Mouse (Mus musculus): ENCODE measurements around the gene Bfar.

Gene Bfar

GRCm38 (mm10) chr16:13714910-13715309, 43.3 kb downstream of the Bfar start:
- in situ Hi-C loops (cut with MboI; ENCODE audit: unreplicated experiment in 2 of 2) = no loop called here

- in situ Hi-C loops (cut with MboI; ENCODE audit: unreplicated experiment in 2 of 2) = no loop called here
Measured at GRCm38 (mm10) chr16:13716821-13717553, 45.3 kb downstream of the Bfar start.

- in situ Hi-C loops (cut with MboI; ENCODE audit: unreplicated experiment in 2 of 2) = no loop called here
Measured at GRCm38 (mm10) chr16:13722937-13723336, 51.3 kb downstream of the Bfar start.

GRCm38 (mm10) chr16:13727811-13728335, 56.2 kb downstream of the Bfar start:
- in situ Hi-C loops (cut with MboI; ENCODE audit: unreplicated experiment in 2 of 2) = loop anchor here (25.0 kb wide), 2 partner anchors 291 to 759 kb away; no protein-coding TSS in a partner anchor

- in situ Hi-C loops (cut with MboI; ENCODE audit: unreplicated experiment in 2 of 2) = loop anchor here (25.0 kb wide), 2 partner anchors 292 to 758 kb away; no protein-coding TSS in a partner anchor
Measured at GRCm38 (mm10) chr16:13729428-13729827, 57.8 kb downstream of the Bfar start.

GRCm38 (mm10) chr16:13730285-13731255, 58.9 kb downstream of the Bfar start, which contains the start of gene Pla2g10:
Gene Pla2g10 (minus strand): TSS chr16:13730983.
- in situ Hi-C loops (cut with MboI; ENCODE audit: unreplicated experiment in 2 of 2) = loop anchor here (5.0 to 25.0 kb wide), 5 partner anchors 198 to 757 kb away; no protein-coding TSS in a partner anchor

- in situ Hi-C loops (cut with MboI; ENCODE audit: unreplicated experiment in 2 of 2) = loop anchor here (5.0 to 25.0 kb wide), 5 partner anchors 200 to 755 kb away; no protein-coding TSS in a partner anchor
Measured at GRCm38 (mm10) chr16:13732786-13733185, 61.1 kb downstream of the Bfar start.

- in situ Hi-C loops (cut with MboI; ENCODE audit: unreplicated experiment in 2 of 2) = loop anchor here (5.0 to 25.0 kb wide), 5 partner anchors 201 to 754 kb away; no protein-coding TSS in a partner anchor
Measured at GRCm38 (mm10) chr16:13733518-13734137, 62.0 kb downstream of the Bfar start.

GRCm38 (mm10) chr16:13735977-13736376, 64.3 kb downstream of the Bfar start:
- in situ Hi-C loops (cut with MboI; ENCODE audit: unreplicated experiment in 2 of 2) = loop anchor here (10.0 to 25.0 kb wide), 4 partner anchors 299 to 751 kb away; no protein-coding TSS in a partner anchor

- in situ Hi-C loops (cut with MboI; ENCODE audit: unreplicated experiment in 2 of 2) = loop anchor here (10.0 to 25.0 kb wide), 4 partner anchors 302 to 748 kb away; no protein-coding TSS in a partner anchor
Measured at GRCm38 (mm10) chr16:13739044-13739443, 67.4 kb downstream of the Bfar start.

- in situ Hi-C loops (cut with MboI; ENCODE audit: unreplicated experiment in 2 of 2) = loop anchor here (25.0 kb wide), 2 partner anchors 304 to 746 kb away; no protein-coding TSS in a partner anchor
Measured at GRCm38 (mm10) chr16:13740844-13741243, 69.2 kb downstream of the Bfar start.

- in situ Hi-C loops (cut with MboI; ENCODE audit: unreplicated experiment in 2 of 2) = loop anchor here (25.0 kb wide), 2 partner anchors 310 to 740 kb away; no protein-coding TSS in a partner anchor
Measured at GRCm38 (mm10) chr16:13747708-13748107, 76.0 kb downstream of the Bfar start.

- in situ Hi-C loops (cut with MboI; ENCODE audit: unreplicated experiment in 2 of 2) = loop anchor here (25.0 kb wide), 2 partner anchors 311 to 739 kb away; no protein-coding TSS in a partner anchor
Measured at GRCm38 (mm10) chr16:13748124-13748523, 76.5 kb downstream of the Bfar start.

GRCm38 (mm10) chr16:13748813-13749212, 77.2 kb downstream of the Bfar start:
- in situ Hi-C loops (cut with MboI; ENCODE audit: unreplicated experiment in 2 of 2) = loop anchor here (25.0 kb wide), 2 partner anchors 312 to 738 kb away; no protein-coding TSS in a partner anchor

GRCm38 (mm10) chr16:13749306-13749705, 77.6 kb downstream of the Bfar start:
- in situ Hi-C loops (cut with MboI; ENCODE audit: unreplicated experiment in 2 of 2) = loop anchor here (25.0 kb wide), 2 partner anchors 312 to 738 kb away; no protein-coding TSS in a partner anchor

GRCm38 (mm10) chr16:13749981-13750380, 78.3 kb downstream of the Bfar start:
- in situ Hi-C loops (cut with MboI; ENCODE audit: unreplicated experiment in 2 of 2) = loop anchor here (25.0 kb wide), 2 partner anchors 313 to 737 kb away; no protein-coding TSS in a partner anchor

GRCm38 (mm10) chr16:13750626-13751025, 79.0 kb downstream of the Bfar start:
- in situ Hi-C loops (cut with MboI; ENCODE audit: unreplicated experiment in 2 of 2) = no loop called here

Data from v-Abl transformed pro-B cells (cell line).